Mouse (Mus musculus): ENCODE measurements around the gene Nkrf. TPM values are rescaled to one million over a fixed set of nuclear protein-coding genes. Genes with fewer than 3 reads are reported as not detected.

Gene Nkrf
- total and polyA plus RNA-seq, 2 experiments from 2014 or later = 12.8 to 15.3 TPM

DNA sequence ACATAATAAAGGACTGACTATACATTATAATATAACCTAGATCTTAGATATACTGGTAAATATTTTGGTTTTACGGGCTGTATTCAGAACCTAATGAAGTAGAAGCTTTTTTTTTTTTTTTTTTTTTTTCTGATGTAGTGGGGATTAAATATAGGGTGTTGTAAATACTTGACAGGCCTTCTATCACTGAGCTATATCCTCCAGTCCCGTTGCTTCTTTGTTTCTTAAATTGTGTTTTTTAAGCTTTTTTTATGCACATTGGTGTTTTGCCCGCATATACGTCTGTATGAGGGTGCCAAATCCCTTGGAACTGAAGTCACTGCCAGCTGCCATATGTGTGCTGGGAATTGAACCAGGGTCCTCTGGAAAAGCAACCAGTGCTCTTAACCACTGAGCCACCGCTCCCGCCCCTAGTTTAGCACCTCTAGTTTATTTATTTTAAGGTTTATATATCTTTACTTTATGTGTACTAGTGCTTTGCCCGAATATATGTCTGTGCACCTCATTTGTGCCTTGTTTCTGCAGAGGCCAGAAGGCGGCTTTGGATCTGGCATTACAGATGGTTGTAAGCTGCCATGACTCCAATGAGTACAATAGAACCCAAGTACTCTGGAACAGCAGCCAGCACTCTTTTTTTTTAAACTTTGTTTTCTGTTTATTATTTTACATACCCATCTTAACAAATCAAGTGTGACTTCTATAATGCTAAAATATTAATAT, 37.9 kb downstream of the Nkrf start:
- peak overlapping the region; percentile 42 for H3K4me2 ChIP-seq (ENCODE audit: low read depth, low read length)
- no peaks in the 10 kb centered on the region for H3K27me3 ChIP-seq (ENCODE audit: insufficient read depth, low read length)
- no peak overlapping the region for H3K27ac ChIP-seq
- DNase-seq (ENCODE audit: low spot score) (no peak), ATAC-seq (no peak)
- no peaks in the 10 kb centered on the region for H3K36me3 ChIP-seq (ENCODE audit: insufficient read depth, low read length)
- TF ChIP-seq CTCF (IDR thresholded peaks at IDR 0.05; ENCODE audit: low read depth) = no peak
- peak overlapping the region; percentile 40 for H3K4me3 ChIP-seq (ENCODE audit: low read length)
- WGBS = 62% methylated on average over 8 of the region's 8 CpGs
- H3K9me3 ChIP-seq (ENCODE audit: low read length) = no peaks in the 10 kb centered on the region
- H3K4me1 ChIP-seq (ENCODE audit: insufficient read depth, low read length) = 0 out of 2 replicates have a peak, but pooled peaks cover 3% of the 10 kb centered on the region
- H3K9ac ChIP-seq (replicated peaks; ENCODE audit: low read length) = no peak overlapping the region

DNA sequence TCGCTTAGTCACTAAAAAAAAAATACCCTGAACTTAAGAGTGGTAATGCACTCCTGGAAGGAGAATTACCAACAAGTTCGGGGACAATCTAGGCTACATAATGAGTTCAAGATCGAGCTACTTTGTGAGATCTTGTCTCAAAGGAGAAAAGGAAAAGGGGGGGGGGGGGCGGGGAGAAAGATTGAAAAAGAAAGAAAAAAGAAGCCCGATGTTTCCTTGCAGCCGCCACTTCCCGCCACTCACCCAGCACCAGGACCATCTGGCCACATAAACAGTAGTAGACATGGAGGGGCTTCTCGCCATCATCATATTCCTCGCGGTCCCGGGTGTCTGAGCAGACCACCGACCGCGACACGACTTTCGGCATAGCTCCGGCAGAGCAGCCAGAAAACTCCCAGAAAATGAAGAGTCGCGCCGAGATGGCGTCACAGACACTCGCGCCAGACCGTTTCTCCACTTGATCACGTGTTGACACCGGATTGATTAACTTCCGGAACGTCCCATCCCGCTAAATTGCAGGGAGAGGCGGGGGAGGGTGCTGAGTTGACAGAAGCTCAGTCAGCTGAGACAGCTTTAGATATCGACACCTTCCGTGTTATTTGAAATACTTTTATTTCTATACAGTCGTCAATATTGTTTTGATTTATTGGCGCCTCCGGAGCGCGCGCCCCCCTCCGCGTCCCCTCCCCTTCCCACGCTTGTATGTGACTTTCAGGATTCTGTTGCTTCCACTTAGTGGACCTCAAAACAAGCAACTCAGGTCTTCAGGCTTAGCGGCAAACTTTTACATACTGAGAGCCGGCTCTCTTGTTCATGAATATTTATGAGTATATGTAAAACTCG, 38.7 kb downstream of the Nkrf start:
- peak; percentile 95 for ATAC-seq
- WGBS = 22% methylated on average over 43 of the region's 44 CpGs
- peak overlapping the region; percentile 40; the same call in 1 of the 2 replicates for H3K9ac ChIP-seq (replicated peaks; ENCODE audit: low read length)
- peak overlapping the region; percentile 53 for H3K4me2 ChIP-seq (ENCODE audit: low read depth, low read length)
- no peak for TF ChIP-seq CTCF (IDR thresholded peaks at IDR 0.05; ENCODE audit: low read depth)
- peak overlapping the region; percentile 40 for H3K4me3 ChIP-seq (ENCODE audit: low read length)
- H3K27ac ChIP-seq = peak overlapping the region; percentile 54; the same call in 1 of the 2 replicates
- no peaks in the 10 kb centered on the region for H3K27me3 ChIP-seq (ENCODE audit: insufficient read depth, low read length)
- 0 out of 2 replicates have a peak, but pooled peaks cover 3% of the 10 kb centered on the region for H3K4me1 ChIP-seq (ENCODE audit: insufficient read depth, low read length)
- no peaks in the 10 kb centered on the region for H3K36me3 ChIP-seq (ENCODE audit: insufficient read depth, low read length)
- H3K9me3 ChIP-seq (ENCODE audit: low read length) = no peaks in the 10 kb centered on the region
- DNase-seq (ENCODE audit: low spot score) = peak; percentile 85

DNA sequence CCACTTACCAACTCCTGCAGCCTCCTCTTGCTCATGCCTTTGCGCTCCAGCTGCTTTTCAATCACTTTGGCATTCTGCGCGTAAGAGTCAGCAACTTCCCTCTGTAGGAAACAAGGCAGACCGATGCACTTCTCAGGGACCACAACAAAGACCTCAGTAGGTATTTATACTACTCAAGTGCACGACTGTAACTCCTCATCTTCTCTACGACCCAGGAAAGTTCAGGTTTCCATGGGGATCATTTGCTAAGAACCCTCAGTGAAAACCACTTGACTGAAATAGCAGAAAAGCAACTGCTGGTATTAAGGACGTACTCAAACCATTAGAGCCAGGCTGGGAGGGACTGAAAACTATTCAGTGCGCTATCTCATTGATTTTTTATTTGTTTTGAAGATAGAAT, 50.1 kb downstream of the Nkrf start:
- no peaks in the 10 kb centered on the region for H3K4me1 ChIP-seq (ENCODE audit: insufficient read depth, low read length)
- ATAC-seq (no peak), DNase-seq (ENCODE audit: low spot score) (no peak)
- H3K27me3 ChIP-seq (ENCODE audit: insufficient read depth, low read length) = no peaks in the 10 kb centered on the region
- H3K36me3 ChIP-seq (ENCODE audit: insufficient read depth, low read length) = no peaks in the 10 kb centered on the region
- 86% methylated on average over 8 of the region's 8 CpGs for WGBS
- no peak overlapping the region for H3K4me2 ChIP-seq (ENCODE audit: low read depth, low read length)
- H3K9me3 ChIP-seq (ENCODE audit: low read length) = no peaks in the 10 kb centered on the region
- H3K9ac ChIP-seq (replicated peaks; ENCODE audit: low read length) = no peak overlapping the region
- TF ChIP-seq CTCF (IDR thresholded peaks at IDR 0.05; ENCODE audit: low read depth) = no peak
- H3K4me3 ChIP-seq (ENCODE audit: low read length) = no peak overlapping the region
- H3K27ac ChIP-seq = no peak overlapping the region

DNA sequence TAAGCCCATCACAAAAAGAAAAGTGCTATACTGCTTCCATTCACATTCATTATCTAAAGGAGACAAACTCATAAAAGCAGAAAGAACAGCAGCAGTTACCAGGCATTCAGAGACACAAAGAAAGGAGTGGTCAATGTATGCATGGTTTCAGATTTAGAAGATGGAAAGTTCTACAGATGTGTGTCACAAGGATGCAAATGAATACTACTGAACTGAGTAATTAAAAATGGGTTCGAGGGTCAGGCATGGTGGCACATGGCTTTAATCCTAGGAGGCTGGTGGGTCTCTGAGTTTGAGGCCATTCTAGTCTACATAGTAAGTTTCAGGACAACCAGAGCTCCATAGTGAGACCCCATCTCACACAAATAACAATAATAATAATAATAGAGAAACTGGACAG, 55.5 kb downstream of the Nkrf start:
- Histone ChIP-seq H3K9ac (replicated peaks; ENCODE audit: low read length) (no peak overlapping the region), H3K4me1 (ENCODE audit: insufficient read depth, low read length) (no peaks in the 10 kb centered on the region), H3K4me3 (ENCODE audit: low read length) (no peak overlapping the region), H3K36me3 (ENCODE audit: insufficient read depth, low read length) (no peaks in the 10 kb centered on the region), H3K27ac (no peak overlapping the region), H3K4me2 (ENCODE audit: low read depth, low read length) (no peak overlapping the region), H3K27me3 (ENCODE audit: insufficient read depth, low read length) (no peaks in the 10 kb centered on the region), H3K9me3 (ENCODE audit: low read length) (no peaks in the 10 kb centered on the region)
- WGBS = 67% methylated on average over 1 of the region's 1 CpGs
- ATAC-seq (no peak), DNase-seq (ENCODE audit: low spot score) (no peak)
- TF ChIP-seq CTCF (IDR thresholded peaks at IDR 0.05; ENCODE audit: low read depth) = no peak

DNA sequence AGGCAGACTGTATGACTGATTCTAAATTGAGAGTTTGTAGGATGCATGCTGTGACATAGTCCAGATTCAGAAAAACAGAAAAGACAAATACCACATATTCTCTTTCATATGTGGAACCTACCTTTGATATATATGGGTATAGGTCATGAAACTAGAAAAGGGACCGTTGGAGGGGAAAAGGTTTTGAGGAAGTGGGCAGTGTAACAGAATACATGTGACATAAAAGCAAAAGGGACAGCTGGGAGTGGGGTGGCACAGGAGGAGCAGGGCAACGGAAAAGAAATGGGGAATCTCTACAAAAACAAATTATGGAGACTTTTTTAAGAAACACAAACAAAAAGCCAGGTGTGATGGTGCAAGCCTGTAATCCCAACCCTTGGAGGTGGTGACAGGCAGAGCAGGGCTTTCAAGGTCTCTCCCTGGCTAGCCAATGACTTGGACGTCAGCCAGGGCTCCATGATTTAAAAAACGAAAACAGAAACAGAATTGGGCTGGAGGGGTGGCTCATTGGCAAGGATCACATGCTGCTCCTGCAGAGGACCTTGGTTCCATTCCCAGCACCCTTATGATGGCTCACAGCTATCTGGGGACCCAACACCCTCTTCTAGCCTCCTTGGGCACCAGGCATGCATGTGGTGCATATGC, 59.2 kb downstream of the Nkrf start:
- no peaks in the 10 kb centered on the region for H3K4me1 ChIP-seq (ENCODE audit: insufficient read depth, low read length)
- no peaks in the 10 kb centered on the region for H3K9me3 ChIP-seq (ENCODE audit: low read length)
- H3K9ac ChIP-seq (replicated peaks; ENCODE audit: low read length) = no peak overlapping the region
- ATAC-seq (no peak), DNase-seq (ENCODE audit: low spot score) (no peak)
- no peak overlapping the region for H3K4me3 ChIP-seq (ENCODE audit: low read length)
- WGBS = 75% methylated on average over 4 of the region's 4 CpGs
- H3K27ac ChIP-seq = no peak overlapping the region
- H3K4me2 ChIP-seq (ENCODE audit: low read depth, low read length) = no peak overlapping the region
- TF ChIP-seq CTCF (IDR thresholded peaks at IDR 0.05; ENCODE audit: low read depth) = no peak
- no peaks in the 10 kb centered on the region for H3K27me3 ChIP-seq (ENCODE audit: insufficient read depth, low read length)
- no peaks in the 10 kb centered on the region for H3K36me3 ChIP-seq (ENCODE audit: insufficient read depth, low read length)

DNA sequence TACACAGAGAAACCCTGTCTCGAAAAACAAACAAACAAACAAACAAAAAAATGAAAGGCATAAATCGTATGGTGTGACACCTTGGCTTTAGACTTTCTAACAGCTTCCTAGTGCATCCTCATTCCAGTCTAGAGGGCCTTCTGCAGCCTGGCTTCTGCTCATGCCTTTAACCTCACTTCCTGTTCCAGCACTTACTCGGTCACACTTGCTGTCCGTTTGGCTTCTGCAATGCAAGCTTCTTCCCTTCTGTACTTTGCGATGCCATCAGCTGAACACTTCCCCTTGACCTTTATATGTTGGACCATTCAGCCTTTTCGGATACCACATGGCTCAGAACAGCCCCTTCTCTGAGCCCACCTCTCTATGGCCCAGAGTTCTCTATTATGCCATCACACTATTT, 61.0 kb downstream of the Nkrf start:
- Histone ChIP-seq H3K9ac (replicated peaks; ENCODE audit: low read length) (no peak overlapping the region), H3K27ac (no peak overlapping the region), H3K27me3 (ENCODE audit: insufficient read depth, low read length) (no peaks in the 10 kb centered on the region), H3K4me3 (ENCODE audit: low read length) (no peak overlapping the region), H3K9me3 (ENCODE audit: low read length) (no peaks in the 10 kb centered on the region), H3K36me3 (ENCODE audit: insufficient read depth, low read length) (no peaks in the 10 kb centered on the region), H3K4me2 (ENCODE audit: low read depth, low read length) (no peak overlapping the region), H3K4me1 (ENCODE audit: insufficient read depth, low read length) (no peaks in the 10 kb centered on the region)
- DNase-seq (ENCODE audit: low spot score) = no peak
- no peak for TF ChIP-seq CTCF (IDR thresholded peaks at IDR 0.05; ENCODE audit: low read depth)
- 88% methylated on average over 6 of the region's 6 CpGs for WGBS
- ATAC-seq = no peak

All from hindbrain, postnatal 0 days (tissue).